Mouse (Mus musculus): ENCODE data around the gene Crip1. TPM values are rescaled to one million over a fixed set of nuclear protein-coding genes. Genes with fewer than 3 reads are reported as not detected.

Gene Crip1
- total RNA-seq, 1 experiment = 173 TPM

- TF ChIP-seq HCFC1 (IDR thresholded peaks at IDR 0.05; ENCODE audit: borderline replicate concordance, insufficient read depth, low read length) (no peak), ZNF384 (IDR thresholded peaks at IDR 0.05; ENCODE audit: low read depth, low read length) (no peak), ZC3H11A (IDR thresholded peaks at IDR 0.05; ENCODE audit: borderline replicate concordance, low read depth, low read length) (no peak), MAFK (IDR thresholded peaks at IDR 0.05; ENCODE audit: insufficient read depth, low read depth, low read length) (no peak), CHD2 (IDR thresholded peaks at IDR 0.05; ENCODE audit: low read depth, low read length) (no peak)
- Histone ChIP-seq H3K9me3 (ENCODE audit: control insufficient read depth, insufficient read depth, low read depth, low read length) (no peaks in the 10 kb centered on the region), H3K27ac (ENCODE audit: insufficient read depth, low read depth, low read length, poor library complexity, severe bottlenecking) (no peak overlapping the region), H3K4me1 (ENCODE audit: control insufficient read depth in 2 of 2, insufficient read depth in 2 of 2, low read length in 2 of 2, poor library complexity in 1 of 2) (0 out of 4 replicates have a peak, but pooled peaks cover 0 to 4% of the 10 kb centered on the region in 2 experiments), H3K36me3 (ENCODE audit: control insufficient read depth, insufficient read depth, low read length, poor library complexity, severe bottlenecking) (no peaks in the 10 kb centered on the region), H3K9ac (ENCODE audit: insufficient read depth, low read depth, low read length, poor library complexity, severe bottlenecking) (no peak overlapping the region), H3K4me3 (ENCODE audit: insufficient read depth in 1 of 2, low read depth in 1 of 2, low read length in 2 of 2, poor library complexity in 1 of 2, severe bottlenecking in 1 of 2) (no peak overlapping the region)
- no peak for DNase-seq (ENCODE audit: low read depth, low spot score)
- in situ Hi-C loops (cut with MboI; ENCODE audit: low sequenced_read_pairs in 2 of 2, unreplicated experiment in 2 of 2) = no loop called here
Measured at GRCm38 (mm10) chr12:113181020-113181419, 34.9 kb downstream of the Crip1 start.

GRCm38 (mm10) chr12:113184945-113185344 is 38.8 kb downstream of the Crip1 start:
- Histone ChIP-seq H3K9ac (ENCODE audit: insufficient read depth, low read depth, low read length, poor library complexity, severe bottlenecking) (no peak overlapping the region), H3K27ac (ENCODE audit: insufficient read depth, low read depth, low read length, poor library complexity, severe bottlenecking) (no peak overlapping the region), H3K4me1 (ENCODE audit: control insufficient read depth in 2 of 2, insufficient read depth in 2 of 2, low read length in 2 of 2, poor library complexity in 1 of 2) (peaks cover 0 to 19% of the 10 kb centered on the region in 2 experiments; a peak in 1 of 4 replicates), H3K4me3 (ENCODE audit: insufficient read depth in 1 of 2, low read depth in 1 of 2, low read length in 2 of 2, poor library complexity in 1 of 2, severe bottlenecking in 1 of 2) (no peak overlapping the region), H3K9me3 (ENCODE audit: control insufficient read depth, insufficient read depth, low read depth, low read length) (no peaks in the 10 kb centered on the region), H3K36me3 (ENCODE audit: control insufficient read depth, insufficient read depth, low read length, poor library complexity, severe bottlenecking) (no peaks in the 10 kb centered on the region; the same call in 1 of the 2 replicates)
- TF ChIP-seq CHD2 (IDR thresholded peaks at IDR 0.05; ENCODE audit: low read depth, low read length) (no peak), ZC3H11A (IDR thresholded peaks at IDR 0.05; ENCODE audit: borderline replicate concordance, low read depth, low read length) (no peak), ZNF384 (IDR thresholded peaks at IDR 0.05; ENCODE audit: low read depth, low read length) (no peak), HCFC1 (IDR thresholded peaks at IDR 0.05; ENCODE audit: borderline replicate concordance, insufficient read depth, low read length) (no peak), MAFK (IDR thresholded peaks at IDR 0.05; ENCODE audit: insufficient read depth, low read depth, low read length) (no peak)
- DNase-seq (ENCODE audit: low read depth, low spot score) = no peak
- in situ Hi-C loops (cut with MboI; ENCODE audit: low sequenced_read_pairs in 2 of 2, unreplicated experiment in 2 of 2) = no loop called here

- H3K9me3 ChIP-seq (ENCODE audit: control insufficient read depth, insufficient read depth, low read depth, low read length) = no peaks in the 10 kb centered on the region
- H3K4me1 ChIP-seq (ENCODE audit: control insufficient read depth in 2 of 2, insufficient read depth in 2 of 2, low read length in 2 of 2, poor library complexity in 1 of 2) = peaks cover 0 to 19% of the 10 kb centered on the region in 2 experiments; a peak in 1 of 4 replicates
- no peak within 1 kb of the TSS for H3K27ac ChIP-seq (ENCODE audit: insufficient read depth, low read depth, low read length, poor library complexity, severe bottlenecking)
- peak within 1 kb of the TSS; percentile 80 to 88 for H3K4me3 ChIP-seq (ENCODE audit: insufficient read depth in 1 of 2, low read depth in 1 of 2, low read length in 2 of 2, poor library complexity in 1 of 2, severe bottlenecking in 1 of 2)
- peak within 1 kb of the TSS; percentile 79 for H3K9ac ChIP-seq (ENCODE audit: insufficient read depth, low read depth, low read length, poor library complexity, severe bottlenecking)
- TF ChIP-seq CHD2 (IDR thresholded peaks at IDR 0.05; ENCODE audit: low read depth, low read length) (no peak), HCFC1 (IDR thresholded peaks at IDR 0.05; ENCODE audit: borderline replicate concordance, insufficient read depth, low read length) (no peak), ZC3H11A (IDR thresholded peaks at IDR 0.05; ENCODE audit: borderline replicate concordance, low read depth, low read length) (no peak), MAFK (IDR thresholded peaks at IDR 0.05; ENCODE audit: insufficient read depth, low read depth, low read length) (no peak), ZNF384 (IDR thresholded peaks at IDR 0.05; ENCODE audit: low read depth, low read length) (no peak)
- no peak for DNase-seq (ENCODE audit: low read depth, low spot score)
- no peaks in the 10 kb centered on the region; the same call in 1 of the 2 replicates for H3K36me3 ChIP-seq (ENCODE audit: control insufficient read depth, insufficient read depth, low read length, poor library complexity, severe bottlenecking)
- in situ Hi-C loops (cut with MboI; ENCODE audit: low sequenced_read_pairs in 2 of 2, unreplicated experiment in 2 of 2) = no loop called here
Measured at GRCm38 (mm10) chr12:113185442-113186291, 39.6 kb downstream of the Crip1 start, which contains the start of gene Tmem121. Gene Tmem121 (plus strand): TSS chr12:113185930.

GRCm38 (mm10) chr12:113186326-113187010 is 40.4 kb downstream of the Crip1 start:
- no peak overlapping the region for H3K27ac ChIP-seq (ENCODE audit: insufficient read depth, low read depth, low read length, poor library complexity, severe bottlenecking)
- in situ Hi-C loops (cut with MboI; ENCODE audit: low sequenced_read_pairs in 2 of 2, unreplicated experiment in 2 of 2) = no loop called here

More at GRCm38 (mm10) chr12:113186326-113187010, 40.4 kb downstream of the Crip1 start:
- Histone ChIP-seq H3K4me3 (ENCODE audit: insufficient read depth in 1 of 2, low read depth in 1 of 2, low read length in 2 of 2, poor library complexity in 1 of 2, severe bottlenecking in 1 of 2) (peak overlapping the region; percentile 80 to 88), H3K9me3 (ENCODE audit: control insufficient read depth, insufficient read depth, low read depth, low read length) (no peaks in the 10 kb centered on the region), H3K36me3 (ENCODE audit: control insufficient read depth, insufficient read depth, low read length, poor library complexity, severe bottlenecking) (no peaks in the 10 kb centered on the region; the same call in 1 of the 2 replicates), H3K9ac (ENCODE audit: insufficient read depth, low read depth, low read length, poor library complexity, severe bottlenecking) (peak overlapping the region; percentile 79), H3K4me1 (ENCODE audit: control insufficient read depth in 2 of 2, insufficient read depth in 2 of 2, low read length in 2 of 2, poor library complexity in 1 of 2) (peaks cover 0 to 23% of the 10 kb centered on the region in 2 experiments; a peak in 2 of 4 replicates)
- TF ChIP-seq ZNF384 (IDR thresholded peaks at IDR 0.05; ENCODE audit: low read depth, low read length) = no peak
- TF ChIP-seq CHD2 (IDR thresholded peaks at IDR 0.05; ENCODE audit: low read depth, low read length) = no peak
- no peak for DNase-seq (ENCODE audit: low read depth, low spot score)

Measured in ES-E14 (cell line).